Mouse (Mus musculus) CD8-positive naive resting alpha-beta T cell, adult 2 months (primary cell): ENCODE results near the gene Meis1.

Source experiments
- DNase-seq, 2 experiments: peaks; one replicate each; pipeline ENCODE4 v3.0.0; 2022; ENCODE audit warnings: low read depth in 2 of 2, low spot score in 2 of 2

Gene Meis1

DNA sequence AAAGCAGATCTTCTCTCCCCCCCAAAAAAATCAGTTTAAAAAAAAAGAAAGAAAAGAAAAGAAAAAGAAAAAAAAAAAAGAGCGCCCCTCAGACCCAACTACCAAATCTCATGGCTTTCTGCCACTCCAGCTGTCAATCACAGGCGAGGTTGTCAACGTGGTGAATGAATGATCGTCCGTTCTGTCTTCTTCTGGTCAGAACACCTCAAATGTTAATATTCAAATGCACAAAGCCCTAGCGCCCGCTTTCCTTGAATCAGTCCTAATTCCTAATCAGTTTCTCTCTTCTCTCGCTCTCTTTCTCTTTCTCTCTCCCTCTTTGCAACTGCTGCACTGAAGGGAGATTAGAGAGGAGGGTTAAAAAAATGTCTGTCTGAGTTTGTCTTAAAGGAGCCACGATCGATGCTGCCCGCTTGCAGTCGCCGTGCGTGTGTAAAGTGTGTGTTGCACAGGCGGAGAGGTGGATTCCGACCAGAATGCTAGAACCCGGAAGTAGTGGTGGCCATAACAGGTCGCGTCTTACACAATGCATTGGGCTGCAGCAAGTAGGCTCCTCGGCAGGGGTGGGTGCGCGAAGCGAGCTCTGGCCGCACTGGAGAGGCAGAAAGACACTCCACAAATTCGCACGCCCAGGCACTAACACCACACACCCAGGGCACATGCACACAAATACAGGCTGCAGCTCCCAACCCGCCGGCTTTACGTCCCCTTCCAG is at the start of gene Meis1:
Meis1 (minus strand) TSS at position 497 of the 715 bp plus-strand sequence.
- DNase-seq, result no peak

DNA sequence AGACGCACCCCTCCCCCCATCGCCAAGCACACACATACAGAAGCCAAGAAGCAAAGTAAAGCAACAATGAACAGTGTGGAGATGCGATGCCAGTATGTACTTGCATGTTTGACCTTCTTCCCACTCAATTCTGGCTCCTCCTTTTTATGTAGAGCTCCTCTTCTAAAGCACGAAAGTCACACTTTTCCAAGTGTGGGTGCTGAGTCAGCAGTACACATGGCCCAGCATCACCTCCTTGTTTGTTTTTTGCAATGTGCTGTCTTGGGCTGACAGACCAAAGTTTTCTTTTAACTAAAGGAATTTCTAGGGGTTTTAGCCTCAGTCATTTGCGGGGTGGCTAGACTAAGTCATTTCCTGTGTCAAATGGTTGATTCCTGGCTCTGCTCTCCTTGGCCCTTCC is 48.5 kb upstream of the Meis1 start:
- no peak for DNase-seq

DNA sequence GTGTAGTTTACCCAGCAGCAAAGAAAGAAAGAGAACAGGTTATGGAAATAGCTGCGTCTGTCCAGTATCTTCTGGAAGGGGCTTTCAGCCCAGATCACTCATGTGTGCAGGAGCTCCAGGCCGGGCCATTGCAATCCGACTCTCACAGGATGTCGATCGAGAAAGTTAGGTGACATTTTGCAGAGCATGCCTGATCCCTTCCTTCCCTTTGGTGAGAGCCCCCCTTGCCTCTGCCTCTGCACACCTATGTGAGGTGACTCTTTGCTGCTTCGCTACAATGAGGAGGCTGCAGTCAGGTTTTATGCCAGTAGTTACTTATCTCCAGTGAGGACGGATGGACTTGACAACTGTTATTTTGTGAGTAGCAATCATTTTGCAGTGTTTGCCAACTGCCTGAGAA is 30.5 kb upstream of the Meis1 start:
- DNase-seq, result no peak

DNA sequence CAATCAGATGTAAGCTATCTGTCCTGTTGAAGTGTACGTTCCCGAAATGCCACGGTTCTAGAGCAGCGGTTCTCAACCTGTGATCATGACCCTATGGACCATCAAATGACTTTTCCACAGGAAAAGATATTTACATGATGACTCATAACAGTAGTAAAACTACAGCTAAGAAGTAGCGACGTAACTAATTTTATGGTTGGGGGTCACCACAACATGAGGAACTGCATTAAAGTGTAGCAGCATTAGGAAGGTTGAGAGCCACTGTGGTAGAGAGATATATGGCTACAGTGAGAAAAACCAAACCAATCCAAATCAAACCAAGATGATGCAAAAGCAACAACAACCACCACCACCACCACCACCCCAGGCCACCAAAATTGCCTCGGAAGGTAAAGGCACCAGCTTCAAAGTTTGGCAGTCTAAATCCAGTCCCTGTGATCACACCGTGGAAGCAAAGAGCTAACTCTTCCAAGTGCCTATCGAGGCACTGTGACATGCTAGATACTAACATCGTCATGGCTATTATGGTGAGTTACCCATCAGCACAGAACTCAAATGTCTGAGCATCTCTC is 17.9 kb upstream of the Meis1 start:
- DNase-seq, result no peak

DNA sequence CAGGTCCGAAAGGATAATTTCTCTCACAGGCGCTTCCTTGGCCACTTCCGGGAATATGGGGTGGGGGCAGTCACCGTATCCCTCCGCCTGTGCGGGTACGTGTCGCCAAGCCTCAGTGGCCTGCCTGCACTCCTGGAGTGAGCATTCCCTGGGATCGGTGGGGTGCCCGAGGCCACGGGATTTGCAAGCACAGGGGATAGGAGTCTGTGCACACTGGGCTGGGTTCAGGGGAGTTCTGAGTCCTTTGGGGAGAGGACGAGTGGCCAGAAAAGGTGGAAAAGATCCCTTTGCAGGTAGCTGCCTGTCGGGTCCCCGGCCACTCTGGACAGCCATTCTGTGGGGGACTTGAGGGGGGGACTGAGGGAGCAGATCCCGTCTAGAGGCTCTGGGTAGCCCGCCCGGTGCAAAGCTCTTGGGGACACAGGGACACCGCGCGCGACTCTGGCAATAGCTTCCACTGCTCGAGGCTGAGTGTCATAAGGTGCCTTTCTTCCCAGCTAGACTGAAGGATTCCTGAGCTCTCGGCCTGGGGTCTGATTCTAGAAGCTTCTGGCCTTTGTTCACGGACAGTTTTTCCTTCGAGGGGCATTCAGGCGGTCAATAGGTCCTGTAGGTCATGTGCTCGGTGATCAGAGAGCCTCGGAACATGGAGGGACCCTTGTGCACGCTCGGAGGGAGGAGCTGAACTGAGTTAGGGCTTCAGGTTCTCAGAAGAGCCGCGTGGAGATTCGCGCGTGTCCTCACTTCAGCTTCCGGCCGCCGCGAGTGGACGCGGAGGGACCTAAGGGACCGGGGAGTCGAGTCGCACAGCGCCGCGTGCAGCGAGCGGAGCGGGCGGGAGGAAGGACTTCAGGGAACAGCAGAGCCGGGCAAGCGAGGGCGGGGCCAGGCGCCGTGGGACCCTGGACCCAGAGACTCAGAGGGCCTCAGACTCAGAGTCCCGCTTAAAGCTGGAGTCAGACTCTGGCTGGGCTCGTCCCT is 8.1 kb upstream of the Meis1 start:
- DNase-seq, result no peak

DNA sequence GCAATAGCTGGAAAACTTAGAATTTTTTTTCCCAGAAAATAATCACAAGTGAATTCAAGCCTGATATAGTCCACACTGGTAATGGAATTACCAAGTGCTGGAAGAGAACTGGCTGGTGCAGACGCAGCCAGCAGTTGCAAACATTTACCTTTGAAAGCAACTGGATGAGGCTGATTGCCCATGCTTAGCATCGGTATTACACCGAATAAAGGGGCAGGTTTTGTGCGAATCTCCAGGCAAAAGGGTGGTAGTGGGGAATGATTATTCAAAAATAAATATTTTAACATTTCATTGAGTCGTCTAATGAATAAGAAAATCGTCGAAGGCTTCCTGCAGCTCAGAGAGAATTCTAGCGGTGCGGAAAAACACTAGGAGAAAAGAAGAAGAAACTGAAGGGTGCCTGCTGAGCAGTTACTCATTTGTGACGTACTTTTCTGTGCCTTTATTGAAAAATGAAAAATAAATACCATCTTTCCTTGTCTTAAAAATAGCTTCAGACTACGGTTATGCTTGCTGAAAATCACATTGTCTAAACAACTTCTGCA is 7.3 kb upstream of the Meis1 start:
- DNase-seq, result no peak

DNA sequence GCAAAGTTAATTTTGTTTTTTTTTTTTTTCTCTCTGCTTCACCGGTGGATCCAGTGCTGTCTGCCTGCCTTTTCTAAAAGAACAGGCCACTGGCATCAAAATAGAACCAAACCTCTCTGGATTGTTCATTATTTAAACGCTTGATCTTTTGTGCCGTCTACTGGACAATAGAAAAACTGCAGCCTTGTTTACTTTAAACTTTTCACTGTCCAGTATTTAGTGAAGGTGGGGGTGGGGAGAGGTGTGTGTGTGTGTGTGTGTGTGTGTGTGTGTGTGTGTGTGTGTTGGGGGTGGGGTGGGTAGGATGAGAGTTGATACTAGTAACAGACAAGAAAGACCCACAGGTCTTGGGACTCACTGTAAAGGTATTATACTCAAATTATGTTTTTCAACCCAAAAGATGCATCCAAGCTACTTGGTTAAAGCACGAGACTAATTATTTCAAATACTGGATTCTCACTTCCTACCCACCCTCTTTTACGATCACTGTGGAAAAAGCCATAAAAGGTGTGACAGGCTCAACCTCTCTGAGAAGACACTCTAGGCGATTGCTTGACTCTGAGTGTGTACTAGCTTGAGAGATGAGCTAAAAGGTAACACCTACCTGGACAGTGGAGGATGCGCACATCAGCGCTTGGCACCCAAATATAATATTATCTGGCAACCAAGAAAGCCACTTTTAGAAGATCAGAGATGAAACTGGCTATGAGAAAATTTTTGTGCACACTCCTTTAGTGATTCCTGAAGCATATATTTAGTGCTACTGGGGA is 5.9 kb upstream of the Meis1 start:
- DNase-seq, result no peak

DNA sequence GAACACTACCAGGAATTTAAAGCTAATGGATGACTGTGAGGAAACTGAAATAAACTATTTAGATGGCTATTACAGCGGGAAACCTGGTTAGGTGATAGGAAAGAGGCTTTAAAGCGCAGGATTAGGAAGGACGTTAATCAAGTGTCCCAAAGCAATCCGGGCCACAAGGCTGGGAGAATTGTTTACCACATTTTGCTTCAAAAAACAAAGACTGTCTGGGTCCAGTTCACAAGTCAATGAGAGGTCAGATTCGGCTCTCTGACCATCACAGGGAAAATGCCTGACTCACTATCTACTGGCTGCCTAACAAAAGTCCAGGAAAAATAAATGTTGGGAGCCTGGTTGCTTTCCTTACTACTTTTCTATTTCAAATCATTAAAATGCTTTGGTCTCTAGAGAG is 4.6 kb upstream of the Meis1 start:
- no peak for DNase-seq

DNA sequence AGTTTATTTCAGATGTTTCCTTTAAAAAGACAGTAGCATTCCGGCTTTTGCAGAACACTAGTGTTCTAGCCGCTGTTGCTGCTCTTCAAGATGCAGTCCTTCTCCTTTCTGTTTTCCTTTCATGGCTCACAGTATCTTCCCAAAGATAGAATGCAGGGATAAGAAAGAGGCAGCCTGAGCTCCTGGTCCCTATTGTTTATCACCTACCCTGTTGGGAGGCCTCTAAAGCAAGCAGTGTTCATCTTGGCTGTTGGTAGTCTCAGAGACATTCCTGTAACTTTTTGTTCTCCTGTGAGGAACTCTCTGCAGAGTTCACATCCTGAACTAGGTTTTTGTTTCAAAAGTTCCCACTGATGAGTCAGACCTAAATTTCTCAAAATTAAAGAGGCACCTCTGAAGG is 3.8 kb upstream of the Meis1 start:
- DNase-seq, result no peak

DNA sequence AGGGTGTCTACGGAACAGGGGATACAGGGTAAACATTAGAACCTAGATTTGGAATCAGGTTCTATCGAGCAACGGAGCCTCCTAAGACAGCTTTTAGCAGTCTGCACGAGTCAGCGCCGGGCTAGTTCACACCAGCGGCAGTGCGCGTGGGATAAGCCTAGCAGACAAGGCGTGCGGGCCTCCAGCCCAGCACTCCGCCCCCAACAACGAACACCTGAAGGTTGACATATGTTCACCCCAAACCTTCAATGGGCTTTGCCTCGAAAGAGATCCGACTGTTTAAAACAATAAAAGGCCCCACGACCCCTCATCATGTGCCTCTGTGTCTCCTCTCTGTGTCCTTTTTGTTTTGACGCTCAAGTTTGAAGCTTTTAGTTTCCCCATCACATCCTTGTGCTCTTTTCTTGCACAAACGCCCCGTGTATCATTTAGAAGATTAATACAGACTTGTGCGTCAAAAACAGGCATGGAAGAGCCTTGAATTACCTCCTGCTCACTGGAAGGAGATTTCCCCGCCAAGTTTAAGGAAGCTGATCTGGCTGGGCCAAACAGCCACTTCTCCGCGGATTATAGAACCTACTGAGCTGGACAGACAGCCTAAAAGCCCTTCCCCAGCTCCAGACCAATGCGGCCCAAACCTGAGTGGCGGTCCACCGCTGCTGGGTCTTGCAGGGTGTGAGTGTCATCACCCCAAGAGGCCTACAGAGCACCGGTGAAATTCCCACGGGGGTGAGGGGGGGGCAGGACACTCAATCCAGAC is 2.3 kb upstream of the Meis1 start:
- no peak for DNase-seq

DNA sequence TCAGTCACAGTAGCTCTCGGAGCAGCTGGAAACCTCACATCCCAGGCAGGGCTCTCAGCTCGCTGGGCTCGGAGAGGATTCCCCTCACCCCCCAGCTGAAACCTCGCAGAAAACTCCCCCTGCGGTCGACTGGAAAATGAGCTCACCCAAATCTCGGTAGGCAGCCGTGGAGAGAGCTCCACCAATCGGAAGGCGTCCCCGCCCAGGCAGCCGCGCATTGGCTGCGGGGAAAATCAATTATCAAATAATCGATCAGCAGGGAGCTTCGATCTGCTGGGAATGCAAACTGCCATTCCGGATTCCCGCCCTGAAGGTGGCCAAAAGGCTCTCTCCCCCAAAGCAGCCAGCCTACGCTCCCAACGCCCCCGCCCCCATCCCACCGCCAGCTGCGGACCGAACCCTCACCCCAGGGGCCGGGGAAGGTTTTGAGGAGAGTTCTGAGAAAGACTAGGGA is 1.6 kb upstream of the Meis1 start:
- no peak for DNase-seq

DNA sequence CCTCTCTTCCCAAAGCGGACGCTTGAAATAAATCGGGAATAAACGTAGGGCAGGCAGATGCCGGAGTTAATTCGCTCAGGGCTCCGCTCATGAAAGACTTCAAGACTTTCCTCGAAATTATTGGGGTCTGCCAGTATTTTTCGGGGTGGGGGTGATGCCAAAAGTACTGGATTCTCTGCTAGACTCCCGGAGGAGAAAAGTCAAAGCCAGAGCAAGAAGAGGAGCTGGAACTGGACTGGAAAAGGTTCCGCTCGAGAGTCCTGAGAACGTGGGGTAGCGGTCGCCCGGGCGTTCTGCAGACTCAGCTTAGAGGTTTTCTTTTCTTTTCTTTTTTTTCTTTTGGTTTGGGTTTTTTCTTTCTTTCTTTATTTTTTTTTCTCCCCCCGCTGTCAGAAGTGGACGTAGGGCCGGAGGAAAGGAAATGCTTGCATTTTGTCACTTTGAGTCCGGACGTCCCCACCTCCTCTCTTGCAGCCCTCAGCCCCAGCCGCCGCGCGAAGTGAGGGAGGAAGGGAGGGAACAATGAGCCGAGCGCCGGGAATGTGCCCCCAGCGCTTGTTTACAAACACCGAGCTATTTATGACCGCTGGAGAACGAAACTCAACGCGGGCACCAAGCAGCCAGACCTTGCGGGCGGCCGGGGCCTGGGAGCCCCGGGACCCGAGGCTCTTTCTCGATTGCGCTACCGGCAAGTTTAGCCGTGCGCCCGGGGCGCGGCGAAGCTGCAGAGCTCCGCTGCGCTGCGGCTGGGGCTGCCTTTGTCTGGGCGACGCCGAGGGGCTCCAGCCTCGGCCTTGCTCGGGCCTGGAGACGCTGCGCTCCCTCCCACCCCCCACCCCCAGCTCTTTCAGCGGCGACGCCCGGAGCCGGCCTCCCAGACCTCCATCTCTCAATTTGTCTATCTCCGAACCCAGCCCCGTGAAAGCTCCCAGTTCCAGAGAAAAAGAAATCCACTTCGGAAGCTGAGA is 703 bp upstream of the Meis1 start:
- DNase-seq, result no peak

DNA sequence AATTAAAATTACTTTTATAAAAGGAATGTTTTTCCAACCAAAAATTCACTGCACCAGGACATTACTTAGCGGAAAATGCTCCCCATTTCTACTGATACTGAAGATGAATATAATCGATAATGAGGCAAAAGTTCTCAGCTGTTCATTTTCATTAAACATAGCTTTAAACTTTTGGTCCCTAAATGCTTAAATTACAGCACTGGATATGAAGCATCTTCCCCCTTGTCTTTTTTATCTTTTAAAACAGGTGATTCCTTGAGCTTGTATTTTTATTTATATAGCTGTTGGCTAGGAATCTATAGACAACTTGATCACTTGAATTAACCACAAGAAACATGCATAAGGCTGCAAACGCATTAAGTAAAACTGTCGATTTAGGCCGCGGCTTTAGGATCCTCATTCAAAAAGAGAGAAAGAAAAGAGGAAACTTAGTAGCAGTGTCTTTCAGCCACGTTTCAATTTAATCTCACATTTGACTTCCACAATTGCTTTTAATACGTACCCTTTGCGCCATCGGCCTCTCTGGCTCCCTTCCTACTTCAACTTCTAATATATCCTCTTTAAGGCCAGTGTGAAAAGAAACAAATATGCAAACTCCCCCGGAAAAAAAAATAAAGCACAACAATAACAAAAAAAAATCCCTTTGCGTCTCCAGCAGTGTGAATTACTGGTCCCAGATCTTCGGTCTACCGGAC is 919 bp downstream of the Meis1 start:
- DNase-seq, result no peak

DNA sequence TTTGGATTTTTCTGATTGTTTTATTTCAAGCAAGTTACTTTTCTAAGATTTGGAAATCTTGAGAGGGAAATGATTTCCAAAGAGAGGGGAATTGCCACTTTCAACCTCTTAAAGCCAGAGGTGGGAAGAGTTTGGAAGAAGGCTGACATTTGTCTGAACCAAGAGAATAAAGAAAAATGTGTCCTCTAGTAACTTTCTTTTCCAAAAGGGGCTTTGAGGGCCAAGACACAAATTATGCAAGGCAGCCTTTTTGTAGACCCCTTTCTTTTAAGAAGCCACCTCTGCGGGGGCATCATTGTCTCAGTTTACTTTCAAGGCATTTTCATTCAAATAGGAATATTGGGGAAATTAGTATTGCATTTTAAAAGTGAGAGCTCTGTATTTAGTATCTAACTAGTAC is 1.5 kb downstream of the Meis1 start:
- DNase-seq, result no peak

DNA sequence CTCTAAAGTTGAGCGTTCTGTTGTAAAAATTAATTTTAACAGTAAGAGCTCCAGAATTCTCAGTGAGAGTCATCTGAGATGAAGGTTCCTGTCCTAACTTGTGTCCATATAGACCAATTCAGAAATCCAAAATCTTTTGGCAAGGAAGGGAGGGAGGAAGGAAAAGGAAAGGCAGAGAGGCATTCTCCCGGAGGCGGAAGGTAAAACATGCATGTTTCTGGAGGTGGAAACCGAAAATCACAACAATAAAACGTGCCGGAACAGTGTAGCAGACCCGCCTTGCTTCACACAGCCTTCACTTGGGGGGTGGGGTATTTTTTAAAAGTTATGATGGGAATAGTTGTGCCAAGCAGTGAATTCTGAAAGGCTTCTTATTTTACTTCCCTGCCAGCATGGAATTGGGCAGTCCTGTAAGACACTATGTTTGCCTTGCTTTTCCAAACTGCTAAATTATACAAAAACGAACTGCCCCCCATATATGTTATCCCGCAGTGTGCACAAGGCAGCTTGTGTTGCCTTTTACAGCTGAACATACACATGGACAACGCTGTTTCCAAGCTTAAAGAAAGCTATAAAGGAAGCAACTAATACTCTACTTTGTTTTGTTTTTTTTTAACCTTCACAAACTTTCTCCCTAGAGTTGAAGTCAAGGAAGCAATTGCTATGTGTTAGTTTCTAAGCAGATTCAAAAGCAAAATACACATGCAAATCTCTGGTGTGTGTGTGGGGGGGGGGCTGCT is 2.1 kb downstream of the Meis1 start:
- DNase-seq, result no peak

DNA sequence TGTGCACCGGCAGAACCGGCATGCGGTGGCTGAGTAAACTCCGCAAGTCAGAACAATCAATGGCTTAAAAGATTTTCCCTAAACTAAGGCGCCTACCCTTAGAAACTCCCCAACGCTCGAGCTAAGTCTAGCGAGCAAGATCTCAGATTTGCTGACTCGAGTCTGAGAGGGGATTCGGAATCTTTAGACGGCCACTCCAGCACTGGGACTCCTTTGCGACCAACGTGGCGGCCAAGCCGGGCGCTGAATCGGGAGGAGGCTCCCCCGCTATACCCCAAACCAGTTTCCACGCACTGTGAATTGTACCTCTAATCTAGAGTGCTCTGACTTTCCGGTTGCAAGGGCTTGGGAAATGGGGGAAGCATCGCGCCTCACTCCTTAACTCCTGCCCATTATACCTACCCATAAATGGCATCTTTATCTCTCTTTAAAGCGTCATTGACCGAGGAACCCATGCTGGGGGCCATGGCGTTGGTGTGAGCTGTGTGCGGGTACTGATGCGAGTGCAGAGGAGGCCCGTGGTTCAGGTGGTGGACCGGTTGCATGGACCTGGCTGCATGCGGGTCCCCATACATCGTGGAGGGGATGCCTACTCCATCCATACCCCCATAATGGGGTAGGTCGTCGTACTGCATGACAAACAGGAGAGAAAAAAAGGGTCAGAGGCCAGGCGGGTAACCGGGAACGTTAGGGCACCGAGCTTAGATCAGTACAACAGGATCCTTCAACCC is 2.9 kb downstream of the Meis1 start:
- no peak for DNase-seq

DNA sequence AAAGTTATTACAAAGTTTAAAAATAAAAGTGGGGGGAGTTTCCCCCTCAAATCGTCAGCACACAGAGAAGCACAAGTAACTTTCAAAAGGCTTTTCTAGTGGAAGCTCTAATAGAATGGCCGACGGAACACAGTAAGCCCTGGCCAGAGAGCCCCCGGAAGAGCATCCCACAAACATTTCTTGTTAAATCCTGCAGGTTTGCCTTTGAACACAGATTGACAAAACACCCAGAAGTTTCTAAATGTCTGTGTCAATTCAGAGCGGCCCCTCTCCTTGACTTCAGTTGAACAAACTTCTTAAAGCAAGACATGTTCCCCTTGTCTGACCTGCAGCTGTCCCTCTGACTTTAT is 3.4 kb downstream of the Meis1 start:
- no peak for DNase-seq
